Mouse (Mus musculus) adipocyte (in vitro differentiated cells): ENCODE measurements around the gene Gal3st3.

ENCODE experiments used
- DNase-seq: peaks from one replicate; pipeline ENCODE4 v3.0.0-alpha.2; 2016; ENCODE audit warnings: low spot score

The Gal3st3 gene

DNA sequence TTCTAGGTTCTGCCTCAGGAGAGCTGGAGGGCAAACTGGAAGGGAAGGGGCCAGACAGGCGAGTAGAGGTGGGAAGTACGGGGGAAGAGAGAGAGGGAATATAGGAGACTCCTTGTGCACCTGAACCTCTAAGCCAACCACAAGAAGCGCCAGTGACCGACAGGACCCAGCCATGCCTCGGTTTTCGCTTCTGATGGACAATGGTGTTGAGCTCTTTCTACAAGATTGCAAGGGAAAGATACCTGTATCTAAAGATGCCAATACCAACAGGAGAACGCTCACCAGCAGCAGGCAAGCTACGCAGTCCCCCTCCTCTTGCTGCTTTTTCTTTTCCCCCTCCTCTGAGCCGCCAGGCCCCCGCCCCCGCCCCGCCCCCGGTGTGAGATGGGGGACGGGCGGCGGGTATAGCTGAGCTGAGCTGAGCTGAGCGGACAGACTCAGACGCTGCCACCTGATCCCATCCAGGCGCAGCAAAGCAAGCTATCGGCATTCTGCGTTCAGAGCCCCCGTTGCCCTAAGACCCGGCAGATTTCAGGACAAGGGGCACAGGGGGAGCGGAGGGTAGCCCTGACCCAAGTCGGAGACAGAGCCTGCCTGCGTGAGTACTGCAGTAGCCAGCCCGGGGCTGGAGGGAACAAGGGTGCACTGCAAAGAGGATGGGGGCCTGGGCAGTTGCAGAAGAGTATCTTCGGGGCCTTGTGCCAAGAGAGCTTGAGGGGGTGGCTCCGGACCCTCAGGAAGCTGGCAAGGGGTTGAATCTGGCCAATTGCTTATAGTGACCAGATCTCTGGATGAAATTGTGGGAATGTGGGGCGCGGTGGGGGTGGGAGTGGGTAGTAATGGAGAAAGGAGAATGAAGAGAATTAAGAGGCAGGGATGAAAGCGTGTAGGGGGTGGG lies at the start of gene Gal3st3:
TSS of gene Gal3st3 (plus strand) at position 429 of the 898 bp plus-strand sequence.
- DNase-seq, result no peak

DNA sequence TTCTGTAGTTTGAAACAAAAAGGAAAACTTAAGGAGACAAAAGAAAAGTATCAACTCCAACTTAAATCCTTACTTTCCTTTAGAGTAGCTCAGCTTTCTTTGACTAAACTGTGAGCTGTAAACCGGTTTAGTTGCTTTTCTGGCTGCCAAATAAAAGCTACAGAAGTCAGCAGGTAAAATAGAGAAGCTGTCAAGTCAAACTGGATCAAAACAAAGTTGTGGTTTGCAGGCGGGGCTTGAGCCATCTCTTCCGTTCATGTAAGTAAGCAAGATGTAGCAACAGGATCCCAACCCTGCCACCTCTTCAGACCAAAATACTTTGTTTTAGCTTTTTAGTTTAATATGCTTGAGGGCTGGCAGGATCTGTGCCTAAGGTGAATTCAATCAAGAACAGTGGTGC lies 41.0 kb upstream of the Gal3st3 start:
- no peak for DNase-seq

DNA sequence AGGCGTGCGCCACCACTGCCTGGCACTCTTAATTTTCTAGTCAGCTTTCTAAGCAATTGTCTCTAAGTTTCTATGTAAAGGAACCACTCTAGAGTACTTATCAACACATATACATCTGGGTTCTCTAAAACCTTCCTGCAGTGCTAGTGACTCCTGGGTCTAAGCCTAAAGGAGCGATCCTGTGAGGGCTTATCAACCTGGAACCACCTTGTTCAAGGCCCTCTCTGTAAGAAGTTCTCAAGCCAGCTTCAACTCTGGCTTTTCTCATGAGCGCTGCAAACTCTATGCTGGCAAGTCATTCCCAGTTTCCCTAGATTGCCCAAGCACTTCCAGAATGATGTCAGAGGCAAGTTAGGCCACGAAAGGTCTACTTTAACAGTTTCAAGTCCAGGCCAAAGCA lies 31.1 kb upstream of the Gal3st3 start:
- DNase-seq, result peak; percentile 87

DNA sequence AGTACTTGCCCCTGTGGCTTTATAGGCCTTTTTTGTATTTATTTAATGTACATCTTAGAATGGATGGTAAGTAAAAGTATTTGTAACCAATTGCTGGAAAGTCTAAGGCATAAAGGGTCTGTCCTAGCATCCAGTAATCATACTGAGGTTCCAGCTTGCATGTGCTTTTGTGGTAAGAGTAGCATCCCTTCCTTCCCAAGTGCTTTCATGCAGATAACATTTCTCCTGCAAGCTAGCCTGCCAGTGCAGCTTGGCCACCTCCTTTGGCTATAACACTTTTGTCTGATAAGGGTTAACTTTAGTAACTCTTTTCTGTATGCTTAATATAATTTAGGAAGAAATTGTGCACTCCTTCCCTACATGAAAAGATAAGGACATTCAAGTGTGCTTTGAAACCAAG lies 30.1 kb upstream of the Gal3st3 start:
- no peak for DNase-seq

DNA sequence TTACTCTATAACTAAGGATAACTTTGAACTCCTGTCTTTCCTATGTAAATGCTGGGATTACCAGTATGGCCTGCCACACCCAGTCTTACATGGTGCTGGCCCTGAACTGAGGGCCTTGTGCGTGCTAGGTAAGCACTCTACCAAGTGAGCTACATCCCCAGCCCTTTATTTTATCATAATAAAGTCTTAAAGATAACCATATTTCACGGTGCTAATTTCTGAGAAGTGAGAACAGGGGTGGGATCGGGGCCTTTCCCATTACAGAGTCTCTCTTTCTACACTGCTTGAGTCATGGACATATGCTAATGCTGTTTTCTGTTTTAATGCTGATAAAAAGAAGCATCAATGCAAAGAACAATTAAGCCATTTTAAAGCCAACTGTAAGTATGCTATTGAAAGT lies 29.3 kb upstream of the Gal3st3 start:
- no peak for DNase-seq

DNA sequence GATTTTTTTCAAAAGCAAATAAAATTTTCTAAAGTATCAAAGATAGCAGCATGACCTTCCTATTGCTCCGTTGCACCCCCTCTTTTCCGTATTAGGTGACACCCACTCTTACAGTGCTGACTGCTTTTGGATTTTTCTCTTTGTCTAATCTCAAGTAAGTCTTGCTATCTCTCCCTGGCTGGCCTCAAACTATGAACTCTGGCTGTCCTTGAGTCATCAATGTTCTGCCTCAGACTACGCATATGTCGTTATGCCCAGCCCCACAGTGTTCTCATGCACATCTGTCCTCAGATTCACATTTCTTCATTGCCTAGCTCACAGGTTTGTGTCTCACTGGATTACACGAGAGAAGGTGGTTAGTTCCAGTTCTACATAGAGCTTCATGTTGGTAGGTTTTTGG lies 28.7 kb upstream of the Gal3st3 start:
- DNase-seq, result no peak

DNA sequence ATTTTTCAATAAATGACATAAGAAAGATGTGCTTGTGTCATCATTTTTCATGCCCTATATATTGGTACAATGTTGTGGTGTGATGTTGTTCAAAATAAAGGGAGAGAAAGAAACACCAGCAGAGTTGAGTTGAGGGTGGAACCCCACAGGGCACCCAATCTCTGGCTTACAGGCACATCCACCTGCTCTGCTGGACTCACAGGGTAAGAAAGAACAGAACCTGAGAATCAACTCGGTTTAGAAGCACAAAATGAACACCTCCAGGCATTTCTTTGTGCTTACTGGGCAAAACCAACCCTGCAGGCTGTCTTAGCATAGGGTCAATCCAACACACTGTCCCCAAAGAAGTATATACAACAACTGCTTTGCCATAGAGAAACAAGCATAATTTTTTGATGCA lies 26.7 kb upstream of the Gal3st3 start:
- DNase-seq, result no peak

DNA sequence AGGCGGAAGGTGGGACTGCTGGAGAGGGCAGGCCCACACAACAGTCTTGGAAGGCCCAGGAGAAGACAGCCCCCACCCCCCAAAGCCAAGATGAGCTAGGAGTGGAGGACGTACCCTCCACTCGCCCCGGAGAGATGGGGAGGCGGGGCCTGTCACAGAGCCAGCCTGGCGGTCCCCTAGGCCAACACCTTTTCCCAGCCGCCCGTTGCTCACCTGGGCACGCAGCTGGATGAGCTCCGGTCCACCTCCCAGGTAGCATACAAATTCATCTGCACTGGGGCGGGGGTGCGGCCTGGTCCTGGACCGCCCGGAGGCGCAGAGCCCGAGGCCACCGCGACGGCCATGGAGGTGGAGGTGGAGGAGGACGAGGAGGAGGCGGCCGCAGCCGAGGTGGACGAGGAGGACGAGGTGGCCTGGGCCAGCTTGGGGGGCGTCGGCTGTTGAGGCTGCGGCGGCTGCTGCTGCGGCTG lies 25.8 kb upstream of the Gal3st3 start:
- no peak for DNase-seq

DNA sequence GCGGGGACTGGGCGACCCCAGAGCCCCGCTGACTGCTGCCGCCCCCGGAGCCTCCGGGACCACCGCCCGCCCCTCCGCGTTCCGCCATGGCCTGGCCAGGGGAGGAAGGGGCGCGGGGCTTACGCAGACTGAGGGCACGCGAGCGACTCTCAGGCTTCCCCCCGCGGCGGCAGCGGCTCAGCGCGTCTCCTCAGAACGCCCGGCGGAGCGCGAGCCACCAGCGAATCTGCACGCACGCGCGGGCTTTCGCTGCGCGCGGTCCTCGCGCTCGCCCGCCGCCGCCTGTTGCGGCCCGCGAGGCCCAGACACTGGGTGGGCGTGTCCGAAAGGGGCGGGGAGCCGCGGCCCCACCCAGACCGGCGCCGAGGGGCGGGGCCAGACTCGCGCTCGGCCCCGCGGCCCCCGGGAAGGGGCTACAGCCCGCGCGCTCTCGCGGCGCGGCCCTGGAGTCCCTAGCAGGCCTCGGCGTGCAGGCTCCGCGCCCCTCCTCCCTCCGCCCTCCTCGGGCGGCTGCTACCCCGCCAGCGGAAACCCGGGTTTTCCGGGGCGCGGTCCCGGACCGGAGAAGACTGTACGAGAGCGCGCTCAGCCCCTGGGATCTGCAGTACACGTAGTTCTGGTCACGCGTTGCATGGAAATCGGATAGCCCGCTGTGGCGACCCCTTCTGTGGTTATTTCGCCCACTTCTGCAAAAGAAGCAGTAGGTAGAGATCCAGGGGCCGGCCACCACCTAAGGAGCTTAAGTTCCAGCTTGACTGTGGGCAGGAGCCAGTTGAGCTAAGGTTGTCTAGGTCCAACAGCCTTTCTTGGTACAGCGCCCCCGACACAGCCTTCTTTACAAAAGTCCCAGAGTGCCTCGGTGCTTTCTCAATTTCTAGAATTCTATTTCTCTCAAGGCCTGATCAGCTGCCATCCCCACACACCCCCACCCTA lies 25.1 kb upstream of the Gal3st3 start, which contains the start of gene Pacs1:
TSS of gene Pacs1 (minus strand) at position 319 of the 933 bp plus-strand sequence.
- DNase-seq, result peak; percentile 81

DNA sequence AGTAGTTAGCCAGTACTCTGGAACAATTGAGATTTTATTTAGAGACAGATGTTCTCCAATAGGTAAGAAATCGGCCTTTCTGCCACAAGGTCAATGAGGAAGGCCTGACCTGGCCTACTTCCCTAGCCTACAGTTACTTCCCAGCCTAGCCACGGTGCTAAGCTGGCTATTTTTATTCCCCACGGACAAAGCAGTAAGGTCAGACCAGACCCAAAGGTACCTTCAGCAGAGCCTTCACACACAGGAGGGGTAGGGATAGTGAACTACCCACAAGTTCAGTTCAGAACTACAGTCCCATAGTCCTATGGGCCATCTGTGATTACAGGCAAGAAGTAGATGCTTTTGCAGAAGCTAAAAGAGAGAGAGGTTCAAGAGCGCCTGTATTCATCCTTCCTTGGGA lies 24.2 kb upstream of the Gal3st3 start:
- DNase-seq, result no peak

DNA sequence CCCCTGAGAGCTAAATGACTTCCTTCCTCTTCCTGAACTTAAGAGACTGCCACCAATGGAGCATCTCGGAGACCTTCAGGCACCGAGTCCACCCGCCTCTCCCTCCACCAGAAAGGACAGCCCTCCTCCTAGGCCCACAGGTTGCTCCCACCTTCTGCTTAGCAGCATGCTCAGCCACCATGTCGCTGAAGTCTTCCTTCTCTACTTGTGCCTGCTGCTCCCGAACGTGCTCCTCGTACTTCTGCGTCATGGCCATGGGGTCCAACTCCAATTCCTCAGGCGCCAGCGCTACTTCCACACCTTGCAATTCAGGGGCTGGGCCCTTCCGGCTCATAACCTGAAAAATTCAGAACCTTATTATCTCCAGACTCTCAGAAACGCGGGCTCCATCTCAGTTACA lies 23.5 kb upstream of the Gal3st3 start:
- no peak for DNase-seq

DNA sequence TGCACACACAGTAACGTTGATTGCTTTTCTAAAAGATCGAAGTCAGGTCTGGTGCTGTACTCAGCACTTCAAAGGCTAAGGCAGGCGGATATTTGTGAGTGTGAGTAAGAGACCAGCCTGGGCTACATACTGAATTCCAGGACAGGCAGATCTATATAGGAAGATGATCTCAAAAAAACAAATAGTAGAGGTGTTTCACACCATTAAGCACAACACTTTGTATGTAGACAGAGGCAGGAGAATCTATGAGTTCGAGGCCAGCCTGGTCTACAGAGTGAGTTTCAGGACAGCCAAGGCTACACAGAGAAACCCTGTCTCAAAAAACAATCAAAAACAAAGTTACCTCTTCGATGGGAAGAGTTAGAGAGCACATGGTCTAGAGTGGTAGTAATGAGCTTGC lies 22.4 kb upstream of the Gal3st3 start:
- DNase-seq, result no peak

DNA sequence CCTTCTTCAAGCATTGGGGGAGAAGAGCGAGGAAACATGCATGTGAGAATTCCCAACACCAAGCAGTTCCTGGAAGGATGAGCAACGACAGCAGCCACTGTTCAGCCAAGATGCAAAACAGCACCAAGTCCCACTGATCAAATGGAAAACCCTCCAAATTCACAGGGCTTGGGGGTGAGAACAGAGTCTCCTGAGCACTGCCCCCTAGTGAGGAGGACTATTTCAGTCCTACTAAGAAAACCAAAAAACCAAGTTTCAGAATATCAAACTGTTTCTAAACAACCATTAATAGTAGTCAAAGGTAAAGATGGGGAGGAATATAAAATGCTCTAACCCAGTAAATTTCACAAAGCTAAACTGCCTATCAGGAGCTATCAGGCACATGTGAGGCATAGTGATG lies 21.6 kb upstream of the Gal3st3 start:
- no peak for DNase-seq

DNA sequence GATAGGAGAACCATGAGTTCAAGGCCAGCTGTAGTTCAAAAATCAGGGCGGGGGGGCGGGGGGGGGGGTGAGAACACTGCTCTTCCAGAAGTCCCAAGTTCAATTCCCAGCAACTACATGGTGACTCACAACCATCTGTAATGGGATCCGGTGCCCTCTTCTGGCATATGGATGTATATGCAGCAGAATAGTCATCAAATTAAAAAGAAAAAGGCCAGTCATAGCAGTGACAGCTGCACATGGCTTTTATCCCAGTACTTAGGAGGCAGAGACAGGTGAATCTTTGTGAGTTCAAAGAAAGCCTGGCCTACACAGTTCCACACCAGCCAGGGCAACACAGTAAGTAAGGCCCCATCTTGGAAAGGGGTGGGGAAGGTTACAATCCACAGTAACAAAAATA lies 21.0 kb upstream of the Gal3st3 start:
- DNase-seq, result no peak

DNA sequence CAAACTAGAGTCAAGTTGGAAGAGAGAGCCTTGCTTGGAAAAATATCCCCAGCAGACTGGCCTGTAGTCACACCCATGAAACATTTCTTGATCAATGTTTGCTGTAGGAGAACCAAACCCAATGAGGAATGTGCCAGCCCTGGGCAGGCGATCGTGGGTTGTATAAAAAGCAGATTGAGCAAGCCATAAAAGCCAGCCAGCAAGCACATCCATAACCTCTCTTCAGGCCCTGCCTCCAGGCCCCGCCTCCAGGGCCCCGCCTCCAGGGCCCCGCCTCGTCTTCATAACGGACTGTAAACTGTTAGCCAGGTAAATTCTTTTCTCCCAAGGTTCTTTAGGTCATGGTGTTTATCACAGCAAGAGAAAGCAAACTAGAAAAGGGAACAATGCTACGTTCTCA lies 19.8 kb upstream of the Gal3st3 start:
- peak; percentile 56 for DNase-seq

DNA sequence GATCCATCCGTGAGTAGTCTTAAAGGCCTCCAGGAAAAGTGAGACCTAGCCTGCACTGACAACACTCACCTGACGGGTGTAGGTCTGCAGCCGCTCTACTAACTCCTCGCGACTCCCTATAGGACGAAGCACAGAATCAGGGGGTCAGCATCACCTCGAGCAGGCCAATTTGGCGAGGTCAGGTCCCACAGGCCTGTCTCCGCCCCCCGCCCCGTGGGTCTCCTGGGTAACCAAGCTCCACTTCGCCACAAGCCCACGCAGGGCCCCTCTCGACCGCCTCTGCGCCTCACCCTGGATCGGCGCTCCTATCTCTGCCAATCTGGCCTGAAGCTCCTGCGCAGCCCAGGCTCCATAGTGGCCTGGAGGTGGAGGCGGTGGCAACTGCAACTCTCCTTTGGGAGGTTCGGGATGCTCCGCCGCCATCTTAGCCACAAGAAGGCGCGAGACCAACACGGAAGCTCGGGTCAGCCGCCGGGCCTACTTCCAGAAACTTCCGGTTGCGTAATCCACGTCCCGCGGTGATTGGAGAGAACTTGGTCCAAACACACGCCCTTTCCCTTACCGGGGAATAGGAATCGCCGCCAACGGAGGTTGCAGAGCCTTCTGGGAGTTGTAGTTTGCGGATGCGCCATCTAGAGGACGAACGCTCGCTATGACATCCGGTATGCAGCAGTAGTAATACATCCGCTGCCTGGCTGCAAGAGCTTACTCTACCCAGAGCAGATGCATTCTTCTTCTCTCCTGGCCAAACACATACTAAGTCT lies 3.0 kb upstream of the Gal3st3 start, which contains the start of gene Sf3b2:
TSS of gene Sf3b2 (minus strand) at position 484 of the 764 bp plus-strand sequence.
- peak; percentile 100 for DNase-seq

DNA sequence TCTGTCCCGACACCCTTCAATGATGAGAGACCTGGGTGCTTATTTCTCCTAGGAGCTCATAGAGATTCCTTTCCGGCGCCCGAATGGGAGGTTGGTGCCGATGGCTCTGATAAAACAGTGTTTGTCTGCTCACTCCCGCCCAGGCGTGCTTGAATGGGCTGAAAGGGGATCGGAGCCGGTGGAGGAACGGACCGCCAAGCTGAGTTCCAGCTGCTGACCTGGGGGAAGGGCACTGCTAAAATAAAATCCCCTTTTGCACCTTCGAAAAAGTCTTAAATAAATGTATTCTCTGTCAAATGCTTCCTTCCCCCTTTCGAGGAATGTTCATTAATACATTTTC lies 2.4 kb upstream of the Gal3st3 start:
- DNase-seq, result no peak

DNA sequence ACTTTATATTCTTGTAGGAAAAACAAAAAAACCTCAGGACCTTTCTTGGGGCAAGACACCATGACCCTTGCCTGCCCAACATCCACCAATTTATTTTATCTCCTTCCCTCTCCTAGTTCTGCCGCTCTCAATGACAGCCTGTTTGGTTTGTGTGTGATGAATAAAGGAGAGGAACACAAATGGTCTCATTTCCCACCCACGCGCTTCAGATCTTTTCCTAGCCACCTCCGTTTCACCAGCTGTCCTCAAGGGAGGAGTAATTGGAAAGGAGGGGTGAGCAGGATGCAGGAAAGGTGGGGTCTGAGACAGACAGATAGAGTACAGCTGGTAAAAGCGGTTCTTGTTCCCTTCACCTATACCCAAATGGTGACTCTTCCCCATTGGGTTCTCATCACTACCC lies 1.5 kb upstream of the Gal3st3 start:
- DNase-seq, result no peak

DNA sequence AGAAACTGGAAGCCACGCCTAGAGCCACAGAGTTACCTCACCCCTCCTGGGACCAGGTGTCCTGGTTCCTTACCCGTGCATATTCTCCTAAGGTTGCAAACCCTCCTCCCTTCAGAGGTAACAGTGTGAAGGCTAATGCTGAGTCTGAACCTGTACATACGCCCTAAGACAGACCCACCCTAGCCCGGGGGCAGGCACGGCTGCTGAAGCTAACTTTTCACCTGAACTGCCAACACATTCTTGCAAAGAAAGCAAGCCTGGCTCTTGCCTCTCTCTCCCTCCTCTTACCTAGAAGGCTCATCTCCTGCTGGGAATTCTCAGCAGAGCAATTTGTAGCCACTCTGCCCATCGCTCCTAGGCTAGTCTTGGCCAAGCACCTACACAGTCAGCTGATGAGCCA lies 2.5 kb downstream of the Gal3st3 start:
- DNase-seq, result no peak

DNA sequence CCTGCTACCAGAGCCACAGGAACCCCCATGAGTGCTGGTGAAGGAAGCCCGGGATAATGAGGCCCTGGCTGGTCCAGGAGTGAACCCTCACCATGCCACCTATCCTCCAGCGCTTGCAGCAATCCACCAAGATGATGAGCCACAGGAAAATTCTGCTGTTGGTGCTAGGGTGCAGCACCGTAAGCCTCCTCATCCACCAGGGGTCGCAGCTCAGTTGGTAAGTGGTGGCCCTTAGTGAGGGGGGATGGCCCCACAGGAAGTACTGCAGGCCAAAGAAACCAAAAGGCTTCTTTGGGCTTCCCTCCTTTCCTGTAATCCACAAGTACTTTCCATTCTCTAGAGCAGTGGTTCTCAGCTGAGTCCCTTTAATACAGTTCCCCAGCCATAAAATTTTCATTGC lies 4.3 kb downstream of the Gal3st3 start:
- DNase-seq, result peak; percentile 51

DNA sequence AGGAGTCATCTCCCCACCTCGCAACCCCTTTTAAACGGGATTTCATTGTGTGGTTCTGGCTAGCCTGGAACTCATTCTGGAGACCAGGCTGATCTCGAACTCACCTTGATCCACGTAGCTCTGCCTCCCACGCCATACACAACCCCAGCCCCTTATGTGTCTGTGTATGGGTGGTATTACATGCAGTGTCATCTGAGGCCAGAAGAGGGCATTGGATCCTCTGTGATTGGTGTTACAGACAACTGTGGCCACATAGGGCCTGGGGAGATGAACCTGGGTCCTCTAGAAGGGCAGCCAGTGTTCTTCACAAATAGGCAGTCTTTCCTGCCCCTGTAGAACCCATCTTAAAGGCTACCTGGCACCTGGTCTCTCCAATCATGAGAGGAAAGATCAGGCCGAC lies 8.1 kb downstream of the Gal3st3 start:
- no peak for DNase-seq
